Mouse (Mus musculus) gastrocnemius, postnatal 10 days (tissue): ENCODE measurements around the gene Stx4a. TPM values are rescaled to one million over a fixed set of nuclear protein-coding genes. Genes with fewer than 3 reads are reported as not detected.
"Not testable (repeated sequence)": the region's sequence is repeated elsewhere in the genome, so short reads cannot be mapped to it uniquely, and the experiment has no call there.

Source experiments
- DNase-seq: peaks from one replicate; pipeline ENCODE4 v3.0.0; 2021; ENCODE audit warnings: mixed read lengths
- long read RNA-seq, 2 experiments: library from polyadenylated mRNA; stranded (forward); transcript quantifications; one replicate each; pipeline ENCODE4 v2.0.0; 2021
- total RNA-seq, 2 experiments: library from RNA; stranded (reverse); gene quantifications; 2 replicates each; pipeline ENCODE4 v1.2.3; 2021

Stx4a gene
- total RNA-seq: 10 to 100 TPM; 52.6 to 69.7 TPM
- long read RNA-seq, experiment 1, transcript Stx4a-201 (11 exons, 1,456 nt): major isoform, 5 of 10 reads
- long read RNA-seq, experiment 1, partial matches to known transcripts: 0 of 10 reads
- long read RNA-seq, experiment 1, other reads (novel, unspliced or antisense): 3 of 10 reads
- long read RNA-seq, experiment 2, partial matches to known transcripts: 0 of 4 reads
- long read RNA-seq, experiment 2, other reads (novel, unspliced or antisense): 1 of 4 reads

GRCm38 (mm10) chr7:127824176-127824871 lies at the start of gene Stx4a, which contains the start of gene Stx1b:
Stx4a (plus strand) TSS chr7:127824294.
Stx1b (minus strand) TSS chr7:127824549.
- DNase-seq: peak; percentile 60

- not testable (repeated sequence) for DNase-seq
Observed at GRCm38 (mm10) chr7:127775837-127776236, 48.3 kb upstream of the Stx4a start.

- DNase-seq: peak; percentile 93
Observed at GRCm38 (mm10) chr7:127776426-127776825, 47.7 kb upstream of the Stx4a start, which contains the start of gene Setd1a. Setd1a (plus strand) TSS chr7:127776670.

- DNase-seq: peak; percentile 97
Observed at GRCm38 (mm10) chr7:127776878-127777473, 47.1 kb upstream of the Stx4a start.

- DNase-seq: peak; percentile 72
Observed at GRCm38 (mm10) chr7:127777474-127778266, 46.4 kb upstream of the Stx4a start.

GRCm38 (mm10) chr7:127778350-127778749 lies 45.7 kb upstream of the Stx4a start:
- no peak for DNase-seq

GRCm38 (mm10) chr7:127785308-127785707 lies 38.8 kb upstream of the Stx4a start, which contains the start of gene Gm49388:
Gm49388 (plus strand) TSS chr7:127785608.
- DNase-seq: no peak

GRCm38 (mm10) chr7:127797076-127797845 lies 26.8 kb upstream of the Stx4a start:
- DNase-seq: no peak

GRCm38 (mm10) chr7:127798591-127798990 lies 25.5 kb upstream of the Stx4a start:
- DNase-seq: no peak

GRCm38 (mm10) chr7:127799211-127799610 lies 24.9 kb upstream of the Stx4a start:
- no peak for DNase-seq

GRCm38 (mm10) chr7:127799738-127800137 lies 24.4 kb upstream of the Stx4a start:
- no peak for DNase-seq

GRCm38 (mm10) chr7:127800435-127801009 lies 23.6 kb upstream of the Stx4a start, which contains the start of gene Hsd3b7:
Hsd3b7 (plus strand) TSS chr7:127800604.
- DNase-seq: peak; percentile 96

- no peak for DNase-seq
Observed at GRCm38 (mm10) chr7:127801010-127801621, 23.0 kb upstream of the Stx4a start.

- no peak for DNase-seq
Observed at GRCm38 (mm10) chr7:127802313-127802712, 21.8 kb upstream of the Stx4a start.

- DNase-seq: no peak
Observed at GRCm38 (mm10) chr7:127808821-127809220, 15.3 kb upstream of the Stx4a start.

GRCm38 (mm10) chr7:127809846-127810245 lies 14.2 kb upstream of the Stx4a start:
- DNase-seq: no peak

- no peak for DNase-seq
Observed at GRCm38 (mm10) chr7:127810650-127811049, 13.4 kb upstream of the Stx4a start.

- no peak for DNase-seq
Observed at GRCm38 (mm10) chr7:127811240-127811639, 12.9 kb upstream of the Stx4a start.

- no peak for DNase-seq
Observed at GRCm38 (mm10) chr7:127812292-127812691, 11.8 kb upstream of the Stx4a start.

- no peak for DNase-seq
Observed at GRCm38 (mm10) chr7:127813821-127814220, 10.3 kb upstream of the Stx4a start.
